Mouse (Mus musculus) intestine, postnatal 0 days (tissue): ENCODE data around the gene Tdp1. TPM values are rescaled to one million over a fixed set of nuclear protein-coding genes. Genes with fewer than 3 reads are reported as not detected.

ENCODE experiments used
- ATAC-seq: fragments of 200-750 bp; cut with Nextera tagmentation; 2 replicates; pipeline ENCODE4 v1.8.0; 2017; ENCODE audit warnings: mild to moderate bottlenecking, moderate TSS enrichment, moderate library complexity
- H3K27ac ChIP-seq: fragments of 300-500 bp; sonication (generic); 2 replicates; pipeline ENCODE4 v1.5.1; 2014; ENCODE audit warnings: mild to moderate bottlenecking, low read depth, low read length, moderate library complexity
- H3K27me3 ChIP-seq: fragments of 300-500 bp; sonication (generic); replicated peaks from 2 replicates; pipeline ENCODE4 v1.6.1; 2014; ENCODE audit warnings: low read length, mixed read lengths; ENCODE audit not compliant: control insufficient read depth, insufficient read depth
- H3K36me3 ChIP-seq: fragments of 300-500 bp; sonication (generic); 2 replicates; pipeline ENCODE4 v1.6.1; 2014; ENCODE audit warnings: mild to moderate bottlenecking, moderate library complexity; ENCODE audit not compliant: control insufficient read depth, insufficient read depth
- H3K4me1 ChIP-seq: fragments of 300-500 bp; sonication (generic); replicated peaks from 2 replicates; pipeline ENCODE4 v1.6.1; 2014; ENCODE audit warnings: antibody characterized with exemption, low read length, mixed read lengths; ENCODE audit not compliant: control insufficient read depth, insufficient read depth
- H3K4me2 ChIP-seq: fragments of 300-500 bp; sonication (generic); replicated peaks from 2 replicates; pipeline ENCODE4 v1.6.1; 2014; ENCODE audit warnings: low read depth, mild to moderate bottlenecking, moderate library complexity
- H3K4me3 ChIP-seq: fragments of 300-500 bp; sonication (generic); 2 replicates; pipeline ENCODE4 v1.5.1; 2014; ENCODE audit warnings: low read depth, low read length
- H3K9ac ChIP-seq: fragments of 300-500 bp; sonication (generic); 2 replicates; pipeline ENCODE4 v1.6.1; 2014; ENCODE audit warnings: mild to moderate bottlenecking, low read depth, low read length
- H3K9me3 ChIP-seq: fragments of 300-500 bp; sonication (generic); 2 replicates; pipeline ENCODE4 v1.6.1; 2016; ENCODE audit warnings: mixed run types; ENCODE audit not compliant: control insufficient read depth
- CTCF ChIP-seq: sonication (generic); IDR thresholded peaks from 2 replicates; pipeline ENCODE4 v1.5.1; 2016; ENCODE audit warnings: low read depth, mild to moderate bottlenecking, control low read depth, antibody characterized with exemption, moderate library complexity
- WGBS: fragments of 180-500 bp; shearing (Covaris S2); extraction: QIAGEN DNeasy Blood & Tissue Kit; methylation state at CpG from one replicate; pipeline ENCODE4 v1.1.7; 2014; 5-methylcytosine and 5-hydroxymethylcytosine counted together
- polyA plus RNA-seq: library from polyadenylated mRNA; unstranded; fragments of >200 nt; fragmentation: Nextera tagmentation; extraction: Ambion mirVana; gene quantifications from 2 replicates; pipeline ENCODE4 v1.2.1, GENCODE M21; 2015

Gene Tdp1
- polyA plus RNA-seq, 1 experiment from 2014 or later = 9.6 TPM

- Histone ChIP-seq H3K9me3 (no peaks in the 10 kb centered on the region), H3K27ac (no peak overlapping the region), H3K27me3 (no peaks in the 10 kb centered on the region), H3K4me1 (no peaks in the 10 kb centered on the region), H3K4me3 (no peak overlapping the region), H3K36me3 (peaks cover 35% of the 10 kb centered on the region), H3K4me2 (no peak overlapping the region), H3K9ac (no peak overlapping the region)
- no peak for ATAC-seq
- no peak for TF ChIP-seq CTCF
- WGBS = 93% methylated on average over 5 of the region's 5 CpGs
Measured at GRCm38 (mm10) chr12:99904537-99904936, 20.2 kb downstream of the Tdp1 start.

GRCm38 (mm10) chr12:99911466-99911865, 27.1 kb downstream of the Tdp1 start:
- Histone ChIP-seq H3K9me3 (no peaks in the 10 kb centered on the region), H3K9ac (no peak overlapping the region), H3K27me3 (no peaks in the 10 kb centered on the region), H3K4me2 (no peak overlapping the region), H3K4me1 (no peaks in the 10 kb centered on the region), H3K4me3 (no peak overlapping the region), H3K36me3 (peaks cover 28% of the 10 kb centered on the region), H3K27ac (no peak overlapping the region)
- ATAC-seq = no peak
- no peak for TF ChIP-seq CTCF
- WGBS = 85% methylated on average over 12 of the region's 12 CpGs

GRCm38 (mm10) chr12:99917800-99918427, 33.6 kb downstream of the Tdp1 start:
- no peaks in the 10 kb centered on the region for H3K4me1 ChIP-seq
- ATAC-seq = no peak
- no peak overlapping the region for H3K4me3 ChIP-seq
- peaks cover 7% of the 10 kb centered on the region for H3K36me3 ChIP-seq
- no peak overlapping the region for H3K27ac ChIP-seq
- H3K9me3 ChIP-seq = no peaks in the 10 kb centered on the region
- TF ChIP-seq CTCF = no peak
- no peak overlapping the region for H3K9ac ChIP-seq
- no peaks in the 10 kb centered on the region for H3K27me3 ChIP-seq
- H3K4me2 ChIP-seq = no peak overlapping the region
- 84% methylated on average over 15 of the region's 15 CpGs for WGBS

GRCm38 (mm10) chr12:99919636-99920035, 35.3 kb downstream of the Tdp1 start:
- no peak overlapping the region for H3K27ac ChIP-seq
- H3K4me3 ChIP-seq = no peak overlapping the region
- no peak overlapping the region for H3K4me2 ChIP-seq
- H3K4me1 ChIP-seq = no peaks in the 10 kb centered on the region
- no peak for ATAC-seq
- H3K9ac ChIP-seq = no peak overlapping the region
- TF ChIP-seq CTCF = no peak
- H3K36me3 ChIP-seq = peaks cover 7% of the 10 kb centered on the region
- no peaks in the 10 kb centered on the region for H3K9me3 ChIP-seq
- no peaks in the 10 kb centered on the region for H3K27me3 ChIP-seq
- WGBS = 88% methylated on average over 3 of the region's 3 CpGs

GRCm38 (mm10) chr12:99921045-99921444, 36.7 kb downstream of the Tdp1 start:
- H3K27me3 ChIP-seq = no peaks in the 10 kb centered on the region
- TF ChIP-seq CTCF = peak; percentile 66
- no peaks in the 10 kb centered on the region for H3K9me3 ChIP-seq
- no peak overlapping the region for H3K4me3 ChIP-seq
- H3K27ac ChIP-seq = no peak overlapping the region
- H3K36me3 ChIP-seq = no peaks in the 10 kb centered on the region
- no peaks in the 10 kb centered on the region for H3K4me1 ChIP-seq
- no peak for ATAC-seq
- 84% methylated on average over 3 of the region's 3 CpGs for WGBS
- H3K9ac ChIP-seq = no peak overlapping the region
- no peak overlapping the region for H3K4me2 ChIP-seq

- H3K27ac ChIP-seq = no peak overlapping the region
- TF ChIP-seq CTCF = no peak
- no peak overlapping the region for H3K9ac ChIP-seq
- no peak overlapping the region for H3K4me3 ChIP-seq
- H3K4me1 ChIP-seq = no peaks in the 10 kb centered on the region
- 71% methylated on average over 5 of the region's 5 CpGs for WGBS
- no peak for ATAC-seq
- H3K36me3 ChIP-seq = no peaks in the 10 kb centered on the region
- H3K9me3 ChIP-seq = no peaks in the 10 kb centered on the region
- no peaks in the 10 kb centered on the region for H3K27me3 ChIP-seq
- no peak overlapping the region for H3K4me2 ChIP-seq
Measured at GRCm38 (mm10) chr12:99923131-99923606, 38.9 kb downstream of the Tdp1 start.

- no peaks in the 10 kb centered on the region for H3K9me3 ChIP-seq
- no peaks in the 10 kb centered on the region for H3K27me3 ChIP-seq
- H3K4me2 ChIP-seq = no peak overlapping the region
- no peak overlapping the region for H3K9ac ChIP-seq
- no peaks in the 10 kb centered on the region for H3K36me3 ChIP-seq
- TF ChIP-seq CTCF = no peak
- 84% methylated on average over 5 of the region's 5 CpGs for WGBS
- H3K4me1 ChIP-seq = no peaks in the 10 kb centered on the region
- no peak overlapping the region for H3K27ac ChIP-seq
- ATAC-seq = no peak
- H3K4me3 ChIP-seq = no peak overlapping the region
Measured at GRCm38 (mm10) chr12:99923703-99924102, 39.4 kb downstream of the Tdp1 start.
